Mouse (Mus musculus) MEL (cell line): ENCODE measurements around the gene Zfp524. TPM values are rescaled to one million over a fixed set of nuclear protein-coding genes. Genes with fewer than 3 reads are reported as not detected.

Source experiments
- DNase-seq: peaks from one replicate; pipeline ENCODE4 v3.0.0; 2011; ENCODE audit warnings: low read depth, low spot score
- H3K27ac ChIP-seq: 2 replicates; pipeline ENCODE4 v1.5.1; 2012; ENCODE audit warnings: low read depth, mild to moderate bottlenecking, control low read depth, low read length, moderate library complexity; ENCODE audit not compliant: control insufficient read depth
- H3K27me3 ChIP-seq, 2 experiments: fragments of 150-350 bp in 1 of 2; sonication (generic) in 1 of 2; 2 replicates each; pipeline ENCODE4 v1.6.1; 2012; ENCODE audit warnings: low read length in 2 of 2, mild to moderate bottlenecking in 2 of 2, improper control_type of control experiment in 1 of 2, moderate library complexity in 1 of 2; ENCODE audit not compliant: insufficient read depth in 2 of 2, control insufficient read depth in 1 of 2
- H3K36me3 ChIP-seq, 2 experiments: 2 replicates each; pipeline ENCODE4 v1.6.1; 2012 to 2014; ENCODE audit warnings: low read length in 2 of 2, improper control_type of control experiment in 1 of 2, inconsistent platforms in 1 of 2, mild to moderate bottlenecking in 1 of 2; ENCODE audit not compliant: insufficient read depth in 2 of 2, control insufficient read depth in 1 of 2
- H3K4me1 ChIP-seq, 2 experiments: fragments of 150-350 bp in 1 of 2; sonication (generic) in 1 of 2; 2 replicates each; pipeline ENCODE4 v1.6.1; 2012; ENCODE audit warnings: low read length in 2 of 2, improper control_type of control experiment in 1 of 2, mild to moderate bottlenecking in 1 of 2; ENCODE audit not compliant: insufficient read depth in 2 of 2, control insufficient read depth in 1 of 2
- H3K4me3 ChIP-seq, 2 experiments: fragments of 150-350 bp in 1 of 2; sonication (generic) in 1 of 2; 2 replicates each; pipeline ENCODE4 v1.5.1; 2012; ENCODE audit warnings: low read depth in 2 of 2, low read length in 2 of 2, mild to moderate bottlenecking in 2 of 2, moderate library complexity in 2 of 2, control low read depth in 1 of 2, improper control_type of control experiment in 1 of 2; ENCODE audit not compliant: control insufficient read depth in 1 of 2, insufficient read depth in 1 of 2
- H3K79me2 ChIP-seq: 2 replicates; pipeline ENCODE4 v1.6.1; 2012; ENCODE audit warnings: mild to moderate bottlenecking, low read length, moderate library complexity; ENCODE audit not compliant: control insufficient read depth, poor library complexity, insufficient read depth
- H3K9ac ChIP-seq: 2 replicates; pipeline ENCODE4 v1.6.1; 2012; ENCODE audit warnings: low read depth, mild to moderate bottlenecking, control low read depth, low read length, moderate library complexity; ENCODE audit not compliant: control insufficient read depth, poor library complexity, severe bottlenecking
- H3K9me3 ChIP-seq: fragments of 150-350 bp; sonication (generic); replicated peaks from 2 replicates; pipeline ENCODE4 v1.6.1; 2012; ENCODE audit warnings: mild to moderate bottlenecking, low read length, improper control_type of control experiment, moderate library complexity; ENCODE audit not compliant: insufficient read depth
- CHD1 ChIP-seq: IDR thresholded peaks from 2 replicates; pipeline ENCODE4 v1.6.1; 2012; ENCODE audit warnings: low read depth, mild to moderate bottlenecking, inconsistent platforms, low read length, improper control_type of control experiment
- CTCF ChIP-seq, 3 experiments: IDR thresholded peaks in 2 of 3; conservative IDR thresholded peaks in 1 of 3; 2 replicates each; pipeline ENCODE4 v1.5.1; 2011 to 2012; ENCODE audit warnings: low read length in 3 of 3, low read depth in 2 of 3, mild to moderate bottlenecking in 2 of 3, improper control_type of control experiment in 1 of 3, inconsistent platforms in 1 of 3, mixed read lengths in 1 of 3, moderate library complexity in 1 of 3; ENCODE audit not compliant: control insufficient read depth in 1 of 3, insufficient read depth in 1 of 3, poor library complexity in 1 of 3, severe bottlenecking in 1 of 3
- ELF1 ChIP-seq: IDR thresholded peaks from 2 replicates; pipeline ENCODE4 v1.6.1; 2014; ENCODE audit warnings: low read depth, mild to moderate bottlenecking, inconsistent platforms, low read length, improper control_type of control experiment, moderate library complexity
- EP300 ChIP-seq, 2 experiments: IDR thresholded peaks; 2 replicates each; pipeline ENCODE4 v1.6.1; 2011; ENCODE audit warnings: improper control_type of control experiment in 2 of 2, low read length in 2 of 2, low read depth in 1 of 2, mild to moderate bottlenecking in 1 of 2
- GATA1 ChIP-seq: IDR thresholded peaks from 2 replicates; pipeline ENCODE4 v1.6.1; 2011; ENCODE audit warnings: low read depth, low read length, improper control_type of control experiment
- HCFC1 ChIP-seq: IDR thresholded peaks from 2 replicates; pipeline ENCODE4 v1.6.1; 2012; ENCODE audit warnings: low read depth, mild to moderate bottlenecking, inconsistent platforms, low read length, improper control_type of control experiment, moderate library complexity
- KAT2A ChIP-seq: conservative IDR thresholded peaks from 2 replicates; pipeline ENCODE4 v1.6.1; 2012; ENCODE audit warnings: low read depth, low read length, improper control_type of control experiment, inconsistent platforms
- MAFK ChIP-seq: IDR thresholded peaks from 2 replicates; pipeline ENCODE4 v1.6.1; 2011; ENCODE audit warnings: low read depth, mild to moderate bottlenecking, low read length, improper control_type of control experiment, borderline replicate concordance
- MAX ChIP-seq: IDR thresholded peaks from 2 replicates; pipeline ENCODE4 v1.6.1; 2011; ENCODE audit warnings: low read length, improper control_type of control experiment
- MAZ ChIP-seq: IDR thresholded peaks from 2 replicates; pipeline ENCODE4 v1.6.1; 2012; ENCODE audit warnings: low read depth, mild to moderate bottlenecking, inconsistent platforms, low read length, improper control_type of control experiment
- MXI1 ChIP-seq: IDR thresholded peaks from 2 replicates; pipeline ENCODE4 v1.6.1; 2011; ENCODE audit warnings: mild to moderate bottlenecking, low read depth, low read length, improper control_type of control experiment
- MYB ChIP-seq: IDR thresholded peaks from 2 replicates; pipeline ENCODE4 v1.6.1; 2011; ENCODE audit warnings: mild to moderate bottlenecking, low read depth, low read length, improper control_type of control experiment
- MYC ChIP-seq: IDR thresholded peaks from 2 replicates; pipeline ENCODE4 v1.6.1; 2011; ENCODE audit warnings: low read depth, mild to moderate bottlenecking, low read length, improper control_type of control experiment, moderate library complexity
- NELFE ChIP-seq: IDR thresholded peaks from 2 replicates; pipeline ENCODE4 v1.6.1; 2011; ENCODE audit warnings: low read depth, low read length, improper control_type of control experiment
- POLR2A ChIP-seq, 2 experiments: IDR thresholded peaks; 2 replicates each; pipeline ENCODE4 v1.6.1; 2011 to 2012; ENCODE audit warnings: low read length in 2 of 2, mild to moderate bottlenecking in 2 of 2, control low read depth in 1 of 2, improper control_type of control experiment in 1 of 2, low read depth in 1 of 2, moderate library complexity in 1 of 2; ENCODE audit not compliant: control insufficient read depth in 1 of 2, insufficient read depth in 1 of 2, poor library complexity in 1 of 2
- POLR2AphosphoS2 ChIP-seq: IDR thresholded peaks from 2 replicates; pipeline ENCODE4 v1.6.1; 2011; ENCODE audit warnings: low read length, improper control_type of control experiment
- POLR2AphosphoS5 ChIP-seq: IDR thresholded peaks from 2 replicates; pipeline ENCODE4 v1.6.1; 2012; ENCODE audit warnings: low read depth, borderline replicate concordance, mild to moderate bottlenecking, inconsistent platforms, low read length, moderate library complexity, mixed read lengths
- RAD21 ChIP-seq: IDR thresholded peaks from 2 replicates; pipeline ENCODE4 v1.6.1; 2011; ENCODE audit warnings: mild to moderate bottlenecking, low read depth, low read length, improper control_type of control experiment
- SIN3A ChIP-seq: IDR thresholded peaks from 2 replicates; pipeline ENCODE4 v1.6.1; 2012; ENCODE audit warnings: low read length, improper control_type of control experiment, inconsistent platforms
- TBP ChIP-seq: IDR thresholded peaks from 2 replicates; pipeline ENCODE4 v1.8.0; 2011; ENCODE audit warnings: low read depth, low read length, improper control_type of control experiment
- TCF12 ChIP-seq: IDR thresholded peaks from 2 replicates; pipeline ENCODE4 v1.6.1; 2014; ENCODE audit warnings: low read depth, mild to moderate bottlenecking, inconsistent platforms, low read length, improper control_type of control experiment, moderate library complexity
- UBTF ChIP-seq: IDR thresholded peaks from 2 replicates; pipeline ENCODE4 v1.6.1; 2012; ENCODE audit warnings: low read depth, mild to moderate bottlenecking, inconsistent platforms, low read length, improper control_type of control experiment, moderate library complexity, borderline replicate concordance; ENCODE audit not compliant: insufficient read depth
- USF2 ChIP-seq, 2 experiments: IDR thresholded peaks; 2 replicates each; pipeline ENCODE4 v1.6.1; 2011 to 2012; ENCODE audit warnings: improper control_type of control experiment in 2 of 2, low read length in 2 of 2, borderline replicate concordance in 1 of 2, inconsistent platforms in 1 of 2, low read depth in 1 of 2, mild to moderate bottlenecking in 1 of 2; ENCODE audit not compliant: insufficient read depth in 1 of 2
- ZC3H11A ChIP-seq: IDR thresholded peaks from 2 replicates; pipeline ENCODE4 v1.6.1; 2012; ENCODE audit warnings: low read depth, mild to moderate bottlenecking, inconsistent platforms, low read length, improper control_type of control experiment
- ZMIZ1 ChIP-seq: IDR thresholded peaks from 2 replicates; pipeline ENCODE4 v1.6.1; 2012; ENCODE audit warnings: low read depth, mild to moderate bottlenecking, inconsistent platforms, low read length, improper control_type of control experiment, moderate library complexity
- polyA plus RNA-seq, 2 experiments: library from polyadenylated mRNA; stranded (reverse) in 1 of 2; unstranded in 1 of 2; fragments of >175 nt in 1 of 2; fragments of >200 nt in 1 of 2; gene quantifications; 2 replicates each; pipeline versions ENCODE4 v1.2.1 to v1.2.4; 2012; ENCODE audit warnings: low replicate concordance in 2 of 2, low read depth in 1 of 2; ENCODE audit not compliant: insufficient read length in 2 of 2, insufficient read depth in 1 of 2, missing spikeins in 1 of 2
- total RNA-seq: library from RNA; depleted of rRNA; stranded (reverse); fragments of 300-350 nt; gene quantifications from 2 replicates; pipeline ENCODE4 v1.2.3, GENCODE M21; 2012

Zfp524 gene
- total and polyA plus RNA-seq, 3 experiments = 9.4 to 12.7 TPM; not detected in 1

GRCm38 (mm10) chr7:5060944-5061773 lies 46.9 kb downstream of the Zfp524 start (continued):
- TF ChIP-seq RAD21 (peak; percentile 2), NELFE (peak; percentile 71), CTCF (IDR thresholded peaks at IDR 0.05 in 2 of 3, conservative IDR thresholded peaks at IDR 0.05 in 1 of 3; ENCODE audit: control insufficient read depth in 1 of 3, insufficient read depth in 1 of 3, low read depth in 2 of 3, low read length in 3 of 3, poor library complexity in 1 of 3, severe bottlenecking in 1 of 3) (peak in 2 of 3 experiments; percentile 69 to 72; a peak in 5 of 6 replicates), MXI1 (peak; percentile 88), ZMIZ1 (peak; percentile 54), POLR2AphosphoS5 (no peak), MYB (peak; percentile 61; the same call in 1 of the 2 replicates), HCFC1 (0 out of 2 replicates have a peak, but pooled peaks have one; percentile 65), MAFK (no peak), MYC (peak; percentile 90), POLR2A (IDR thresholded peaks at IDR 0.05; ENCODE audit: control insufficient read depth in 1 of 2, insufficient read depth in 1 of 2, low read depth in 1 of 2, low read length in 2 of 2, poor library complexity in 1 of 2) (peak; percentile 63 to 76), USF2 (IDR thresholded peaks at IDR 0.05; ENCODE audit: borderline replicate concordance in 1 of 2, insufficient read depth in 1 of 2, low read depth in 1 of 2, low read length in 2 of 2) (no peak), TBP (peak; percentile 54), GATA1 (no peak), TCF12 (peak; percentile 53)
- TF ChIP-seq, all 39 proteins: peak for 23

DNA sequence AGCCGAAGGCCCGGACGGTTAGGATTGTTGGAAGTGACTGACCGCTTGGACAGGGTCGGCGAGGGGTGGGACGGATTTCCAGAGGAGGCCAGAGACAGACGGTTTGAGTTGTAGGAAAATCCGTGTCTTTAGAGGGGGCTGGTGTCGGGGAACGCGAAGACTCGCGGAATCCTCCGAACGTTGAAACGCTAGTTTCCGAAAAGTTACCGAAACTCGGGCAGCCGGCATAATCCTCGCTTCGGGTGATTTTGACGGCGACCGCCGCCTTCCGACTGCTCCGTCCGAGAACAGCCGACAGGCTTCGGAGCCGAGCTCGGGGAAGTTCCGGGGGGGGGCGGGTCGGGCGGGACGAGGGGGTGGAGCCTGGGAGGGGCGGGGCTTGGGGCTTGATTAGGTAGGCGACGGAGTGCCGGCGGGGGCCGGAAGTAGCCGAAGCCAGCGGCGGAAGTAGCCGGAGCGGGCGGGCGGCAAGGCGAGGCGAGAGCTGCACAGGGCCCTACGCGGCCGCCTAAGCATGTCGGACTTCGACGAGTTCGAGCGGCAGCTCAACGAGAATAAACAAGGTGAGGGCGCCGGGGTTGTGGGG lies 47.7 kb downstream of the Zfp524 start, which contains the start of gene U2af2:
Gene U2af2, plus strand, starts transcription at position 370 of the 586 bp plus-strand sequence.
- peak within 1 kb of the TSS; percentile 89 to 93 for H3K4me3 ChIP-seq
- TF ChIP-seq MAZ (peak; percentile 49; the same call in 1 of the 2 replicates), POLR2AphosphoS2 (peak; percentile 16; the same call in 1 of the 2 replicates), UBTF (no peak), SIN3A (peak; percentile 65; the same call in 1 of the 2 replicates), CTCF (IDR thresholded peaks at IDR 0.05 in 2 of 3, conservative IDR thresholded peaks at IDR 0.05 in 1 of 3; ENCODE audit: control insufficient read depth in 1 of 3, insufficient read depth in 1 of 3, low read depth in 2 of 3, low read length in 3 of 3, poor library complexity in 1 of 3, severe bottlenecking in 1 of 3) (no peak), GATA1 (no peak), EP300 (IDR thresholded peaks at IDR 0.05; ENCODE audit: low read depth in 1 of 2, low read length in 2 of 2) (no peak), MAFK (no peak), POLR2A (IDR thresholded peaks at IDR 0.05; ENCODE audit: control insufficient read depth in 1 of 2, insufficient read depth in 1 of 2, low read depth in 1 of 2, low read length in 2 of 2, poor library complexity in 1 of 2) (peak in 1 of 2 experiments; percentile 76; a peak in 3 of 4 replicates), CHD1 (0 out of 2 replicates have a peak, but pooled peaks have one; percentile 75), ZC3H11A (no peak), NELFE (peak; percentile 39; the same call in 1 of the 2 replicates), MYC (no peak), ELF1 (peak; percentile 37; the same call in 1 of the 2 replicates), KAT2A (no peak), MAX (no peak)
- no peaks in the 10 kb centered on the region for H3K27me3 ChIP-seq
- H3K9me3 ChIP-seq = no peaks in the 10 kb centered on the region
- peak; percentile 94 for DNase-seq
- H3K4me1 ChIP-seq = peaks cover 2 to 22% of the 10 kb centered on the region in 2 experiments
- H3K9ac ChIP-seq = peak within 1 kb of the TSS; percentile 98
- peaks cover 49% of the 10 kb centered on the region for H3K79me2 ChIP-seq
- H3K36me3 ChIP-seq = peaks cover 8 to 30% of the 10 kb centered on the region in 2 experiments
- peak within 1 kb of the TSS; percentile 99 for H3K27ac ChIP-seq
